Mouse (Mus musculus) brain, embryonic 14.5 days (tissue): ENCODE measurements around the gene Fam167b. TPM values are rescaled to one million over a fixed set of nuclear protein-coding genes. Genes with fewer than 3 reads are reported as not detected.
"Not testable (repeated sequence)": the region's sequence is repeated elsewhere in the genome, so short reads cannot be mapped to it uniquely, and the experiment has no call there.

Experiments used
- DNase-seq: peaks from one replicate; pipeline ENCODE4 v3.0.0-alpha.2; 2011; ENCODE audit warnings: low read depth
- CTCF ChIP-seq: fragments of 200-500 bp; IDR thresholded peaks from 2 replicates; pipeline ENCODE4 v1.5.1; 2012; ENCODE audit warnings: inconsistent platforms, mild to moderate bottlenecking, moderate library complexity, borderline replicate concordance; ENCODE audit not compliant: insufficient read depth, insufficient read length; ENCODE audit errors: extremely low read depth
- POLR2A ChIP-seq: fragments of 200-500 bp; IDR thresholded peaks from 2 replicates; pipeline ENCODE4 v1.6.1; 2012; ENCODE audit warnings: mild to moderate bottlenecking, inconsistent platforms, borderline replicate concordance; ENCODE audit not compliant: poor library complexity, insufficient read depth, insufficient read length, severe bottlenecking; ENCODE audit errors: extremely low read depth
- polyA plus RNA-seq: library from polyadenylated mRNA; depleted of rRNA; stranded (reverse); fragments of >200 nt; gene quantifications from 2 replicates; pipeline ENCODE4 v1.2.3, GENCODE M21; 2012; rRNA removed

Fam167b gene
- polyA plus RNA-seq, 1 experiment = 0.82 TPM

DNA sequence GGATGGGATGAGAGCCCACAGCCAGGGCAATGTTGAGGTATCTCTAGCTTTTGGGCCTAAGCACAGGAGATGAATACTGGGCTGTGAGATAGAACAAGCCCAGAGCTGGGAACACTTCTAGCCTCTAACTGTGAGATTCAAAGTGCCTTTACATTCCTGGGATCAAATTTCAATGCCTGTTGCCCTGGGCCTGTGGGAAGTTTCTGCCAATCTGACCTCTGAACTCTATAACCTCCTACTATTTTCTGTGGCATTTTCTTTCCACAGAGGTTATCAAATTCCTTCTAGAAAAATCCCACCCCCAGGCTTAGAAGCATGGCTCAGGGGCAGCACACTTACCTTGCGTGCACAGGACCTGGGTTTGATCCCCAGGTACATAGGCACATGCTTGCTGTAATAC lies 28.1 kb downstream of the Fam167b start:
- no peak for TF ChIP-seq POLR2A
- no peak for TF ChIP-seq CTCF
- no peak for DNase-seq

GRCm38 (mm10) chr4:129549306-129549705 lies 29.0 kb downstream of the Fam167b start:
- peak; percentile 31; the same call in 1 of the 2 replicates for TF ChIP-seq CTCF
- TF ChIP-seq POLR2A = no peak
- no peak for DNase-seq

DNA sequence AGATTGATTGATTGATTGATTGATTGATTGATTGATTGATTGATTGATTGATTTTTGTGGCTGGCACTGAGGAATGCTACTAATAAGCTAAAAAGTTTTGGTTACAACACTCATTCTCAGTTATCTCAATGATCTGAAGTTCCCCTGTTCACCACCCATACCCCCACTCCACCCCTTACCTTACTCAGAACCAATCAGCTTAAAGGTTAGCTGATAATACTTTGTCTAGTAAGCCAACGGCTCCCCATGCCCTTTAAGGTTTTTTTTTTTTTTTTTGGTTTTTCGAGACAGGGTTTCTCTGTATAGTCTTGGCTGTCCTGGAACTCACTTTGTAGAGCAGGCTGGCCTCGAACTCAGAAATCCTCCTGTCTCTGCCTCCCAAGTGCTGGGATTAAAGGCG lies 30.7 kb downstream of the Fam167b start:
- DNase-seq = not testable (repeated sequence)

GRCm38 (mm10) chr4:129544106-129544505 lies 34.2 kb downstream of the Fam167b start:
- no peak for DNase-seq
- TF ChIP-seq POLR2A (no peak), CTCF (no peak)

- DNase-seq = peak; percentile 99
- no peak for TF ChIP-seq CTCF
- 0 out of 2 replicates have a peak, but pooled peaks have one; percentile 26 for TF ChIP-seq POLR2A
Observed at GRCm38 (mm10) chr4:129542592-129543141, 35.7 kb downstream of the Fam167b start, which contains the start of gene Hdac1. Hdac1 (minus strand) TSS chr4:129542713.

- TF ChIP-seq POLR2A (no peak), CTCF (no peak; the same call in 1 of the 2 replicates)
- DNase-seq = peak; percentile 46
Observed at GRCm38 (mm10) chr4:129541868-129542591, 36.3 kb downstream of the Fam167b start.

DNA sequence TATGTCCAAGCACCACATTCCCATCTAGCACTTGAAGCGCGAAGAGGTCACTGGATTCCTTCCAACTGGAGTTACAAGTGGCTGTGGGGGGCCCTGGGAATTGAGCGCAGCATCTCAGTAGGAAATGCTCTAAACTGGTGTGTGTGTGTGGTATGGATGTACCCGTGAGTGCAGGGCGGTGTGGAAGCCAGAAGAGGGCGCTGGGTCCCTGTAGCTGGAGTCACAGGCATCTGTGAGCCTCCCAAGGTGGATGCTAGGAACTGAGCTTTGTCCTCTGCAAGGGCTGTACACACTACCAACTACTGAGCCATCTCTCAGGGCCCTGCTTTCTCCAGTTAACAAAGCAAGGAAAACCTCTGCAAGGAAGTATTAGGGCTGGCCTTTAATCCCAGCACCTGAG lies 38.3 kb downstream of the Fam167b start:
- DNase-seq = peak; percentile 11
- no peak for TF ChIP-seq POLR2A
- TF ChIP-seq CTCF = peak; percentile 31; the same call in 1 of the 2 replicates

GRCm38 (mm10) chr4:129528901-129529300 lies 49.4 kb downstream of the Fam167b start:
- not testable (repeated sequence) for DNase-seq

Other genes with a start within 250 kb of the Fam167b start
- 115 and 121 TPM in 2 replicates for gene Rbbp4, start 243.2 kb downstream of the Fam167b start, polyA plus RNA-seq
- gene Zbtb8os, start 242.9 kb downstream of the Fam167b start, polyA plus RNA-seq = 17.9 and 23.8 TPM in 2 replicates
- gene Zbtb8a, start 200.4 kb downstream of the Fam167b start, polyA plus RNA-seq = 19.5 and 23.1 TPM in 2 replicates
- gene Zbtb8b, start 137.7 kb downstream of the Fam167b start, polyA plus RNA-seq = 5.6 and 10.2 TPM in 2 replicates
- 17.5 and 29.2 TPM in 2 replicates for gene Bsdc1, start 117.0 kb downstream of the Fam167b start, polyA plus RNA-seq
- gene Tssk3, start 87.5 kb downstream of the Fam167b start, polyA plus RNA-seq = 0.14 and 0.18 TPM in 2 replicates
- 0.18 and 0.26 TPM in 2 replicates for gene Fam229a, start 87.4 kb downstream of the Fam167b start, polyA plus RNA-seq
- 1,642 and 1,750 TPM in 2 replicates for gene Marcksl1, start 65.0 kb downstream of the Fam167b start, polyA plus RNA-seq
- gene Hdac1, start 35.8 kb downstream of the Fam167b start, polyA plus RNA-seq = 110 and 142 TPM in 2 replicates
- 9.0 and 9.9 TPM in 2 replicates for gene Lck, start 4.9 kb downstream of the Fam167b start, polyA plus RNA-seq
- 297 and 390 TPM in 2 replicates for gene Eif3i, start 22.1 kb upstream of the Fam167b start, polyA plus RNA-seq
- gene Tmem234, start 22.1 kb upstream of the Fam167b start, polyA plus RNA-seq = 156 and 169 TPM in 2 replicates
- gene Dcdc2b, start 35.7 kb upstream of the Fam167b start, polyA plus RNA-seq = 4.5 and 7.4 TPM in 2 replicates
- 32.3 and 38.9 TPM in 2 replicates for gene Iqcc, start 40.5 kb upstream of the Fam167b start, polyA plus RNA-seq
- 108 and 116 TPM in 2 replicates for gene Ccdc28b, start 45.4 kb upstream of the Fam167b start, polyA plus RNA-seq
- 55.6 and 57.8 TPM in 2 replicates for gene Txlna, start 62.5 kb upstream of the Fam167b start, polyA plus RNA-seq
- gene Kpna6, start 94.2 kb upstream of the Fam167b start, polyA plus RNA-seq = 39.8 and 41.7 TPM in 2 replicates
- 63.6 and 81.2 TPM in 2 replicates for gene Tmem39b, start 118.3 kb upstream of the Fam167b start, polyA plus RNA-seq
- gene Khdrbs1, start 163.8 kb upstream of the Fam167b start, polyA plus RNA-seq = 68.2 and 117 TPM in 2 replicates
- 89.6 and 106 TPM in 2 replicates for gene Ptp4a2, start 232.7 kb upstream of the Fam167b start, polyA plus RNA-seq